Mouse (Mus musculus): Measurements from ENCODE around the gene Tsg101.

DNA sequence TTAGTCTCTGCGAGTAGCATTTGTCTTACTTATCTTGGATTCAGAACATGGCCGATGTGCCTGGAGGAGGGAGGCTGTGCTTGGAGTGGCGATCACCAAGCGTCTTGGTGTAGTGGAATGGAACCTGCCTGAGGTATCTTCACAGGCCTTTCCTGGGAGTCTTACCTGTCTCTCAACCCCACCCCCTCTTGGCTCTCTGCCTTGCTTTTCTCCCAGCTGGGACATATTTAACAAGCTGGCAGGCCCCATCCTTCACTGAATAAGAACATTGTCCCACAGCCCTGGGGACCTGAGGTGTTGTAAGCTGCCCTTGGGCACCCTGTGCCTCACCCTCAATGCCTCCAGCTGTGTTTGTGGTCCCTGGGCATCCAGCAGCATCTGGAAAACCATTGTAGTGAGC, 76.2 kb downstream of the Tsg101 start:
- TF ChIP-seq CTCF (conservative IDR thresholded peaks at IDR 0.05; ENCODE audit: insufficient read depth, insufficient read length, low read depth, low read length) (no peak), POLR2A (IDR thresholded peaks at IDR 0.05; ENCODE audit: low read depth, low read length) (no peak)

All from kidney, adult 2 months (tissue).